Mouse (Mus musculus): Measurements from ENCODE around the gene Sufu.

Sufu gene

GRCm38 (mm10) chr19:46433712-46434111, 37.0 kb downstream of the Sufu start:
- no peak for DNase-seq (ENCODE audit: low spot score in 2 of 2)

- no peak for DNase-seq (ENCODE audit: low spot score in 2 of 2)
Observed at GRCm38 (mm10) chr19:46434148-46434547, 37.5 kb downstream of the Sufu start.

- DNase-seq (ENCODE audit: low spot score in 2 of 2): no peak
Observed at GRCm38 (mm10) chr19:46434591-46434990, 37.9 kb downstream of the Sufu start.

- DNase-seq (ENCODE audit: low spot score in 2 of 2): no peak
Observed at GRCm38 (mm10) chr19:46435492-46435891, 38.8 kb downstream of the Sufu start.

- DNase-seq (ENCODE audit: low spot score in 2 of 2): no peak
Observed at GRCm38 (mm10) chr19:46443509-46443908, 46.8 kb downstream of the Sufu start.

- peak; percentile 62 to 70 for DNase-seq (ENCODE audit: low spot score in 2 of 2)
Observed at GRCm38 (mm10) chr19:46444209-46444608, 47.5 kb downstream of the Sufu start.

GRCm38 (mm10) chr19:46445641-46446040, 48.9 kb downstream of the Sufu start:
- DNase-seq (ENCODE audit: low spot score in 2 of 2): no peak

GRCm38 (mm10) chr19:46446436-46447020, 49.8 kb downstream of the Sufu start:
- no peak for DNase-seq (ENCODE audit: low spot score in 2 of 2)

GRCm38 (mm10) chr19:46447110-46447509, 50.4 kb downstream of the Sufu start:
- DNase-seq (ENCODE audit: low spot score in 2 of 2): no peak

GRCm38 (mm10) chr19:46447911-46448310, 51.2 kb downstream of the Sufu start:
- no peak for DNase-seq (ENCODE audit: low spot score in 2 of 2)

- DNase-seq (ENCODE audit: low spot score in 2 of 2): no peak
Observed at GRCm38 (mm10) chr19:46449261-46450005, 52.7 kb downstream of the Sufu start.

- peak; percentile 48 for DNase-seq (ENCODE audit: low spot score in 2 of 2)
Observed at GRCm38 (mm10) chr19:46452052-46452827, 55.5 kb downstream of the Sufu start.

GRCm38 (mm10) chr19:46452916-46453315, 56.2 kb downstream of the Sufu start:
- DNase-seq (ENCODE audit: low spot score in 2 of 2): no peak

GRCm38 (mm10) chr19:46454126-46454880, 57.6 kb downstream of the Sufu start:
- no peak for DNase-seq (ENCODE audit: low spot score in 2 of 2)

- DNase-seq (ENCODE audit: low spot score in 2 of 2): no peak
Observed at GRCm38 (mm10) chr19:46455032-46455431, 58.3 kb downstream of the Sufu start.

GRCm38 (mm10) chr19:46455556-46455955, 58.9 kb downstream of the Sufu start:
- DNase-seq (ENCODE audit: low spot score in 2 of 2): no peak

- DNase-seq (ENCODE audit: low spot score in 2 of 2): no peak
Observed at GRCm38 (mm10) chr19:46456018-46456735, 59.5 kb downstream of the Sufu start.

- DNase-seq (ENCODE audit: low spot score in 2 of 2): no peak
Observed at GRCm38 (mm10) chr19:46457798-46458197, 61.1 kb downstream of the Sufu start.

- no peak for DNase-seq (ENCODE audit: low spot score in 2 of 2)
Observed at GRCm38 (mm10) chr19:46459256-46459655, 62.6 kb downstream of the Sufu start.

- no peak for DNase-seq (ENCODE audit: low spot score in 2 of 2)
Observed at GRCm38 (mm10) chr19:46459889-46460288, 63.2 kb downstream of the Sufu start.

GRCm38 (mm10) chr19:46462574-46462973, 65.9 kb downstream of the Sufu start:
- no peak for DNase-seq (ENCODE audit: low spot score in 2 of 2)

Data from frontal cortex, postnatal 14 days (tissue).